Mouse (Mus musculus) myocyte (in vitro differentiated cells): ENCODE data around the gene Acsl3. TPM values are rescaled to one million over a fixed set of nuclear protein-coding genes. Genes with fewer than 3 reads are reported as not detected.

Source experiments
- H3K27me3 ChIP-seq: one replicate; pipeline ENCODE4 v1.6.1; 2011; ENCODE audit not compliant: control insufficient read depth, insufficient read depth, insufficient read length
- H3K36me3 ChIP-seq: one replicate; pipeline ENCODE4 v1.6.1; 2011; ENCODE audit not compliant: control insufficient read depth, insufficient read depth
- H3K4me2 ChIP-seq: one replicate; pipeline ENCODE4 v1.6.1; 2011; ENCODE audit warnings: low read depth, control low read depth
- H3K4me3 ChIP-seq: one replicate; pipeline ENCODE4 v1.5.1; 2011; ENCODE audit warnings: mild to moderate bottlenecking, control low read depth, moderate library complexity
- H3K79me2 ChIP-seq: one replicate; pipeline ENCODE4 v1.6.1; 2011; ENCODE audit not compliant: control insufficient read depth, insufficient read depth
- H3ac ChIP-seq: one replicate; pipeline ENCODE4 v1.6.1; 2011; ENCODE audit not compliant: control insufficient read depth, insufficient read length
- CEBPB ChIP-seq: IDR thresholded peaks from 2 replicates; pipeline ENCODE4 v1.6.1; 2011; ENCODE audit warnings: mild to moderate bottlenecking, moderate library complexity; ENCODE audit not compliant: poor library complexity, insufficient read depth, severe bottlenecking
- E2F4 ChIP-seq: IDR thresholded peaks from one replicate; pipeline ENCODE4 v1.6.1; 2011; ENCODE audit warnings: mild to moderate bottlenecking, control low read depth, moderate library complexity; ENCODE audit not compliant: insufficient read depth
- MAX ChIP-seq: IDR thresholded peaks from one replicate; pipeline ENCODE4 v1.6.1; 2011; ENCODE audit warnings: low read depth, mild to moderate bottlenecking, control low read depth
- MYOD1 ChIP-seq, 3 experiments: IDR thresholded peaks; one replicate each; pipeline ENCODE4 v1.6.1; 2011; ENCODE audit warnings: control low read depth in 2 of 3, low read depth in 2 of 3, mild to moderate bottlenecking in 2 of 3, moderate library complexity in 1 of 3; ENCODE audit not compliant: insufficient read length in 2 of 3, control insufficient read depth in 1 of 3
- MYOG ChIP-seq, 3 experiments: IDR thresholded peaks; one replicate each; pipeline ENCODE4 v1.6.1; 2011; ENCODE audit warnings: control low read depth in 2 of 3, low read depth in 2 of 3, mild to moderate bottlenecking in 2 of 3; ENCODE audit not compliant: insufficient read length in 2 of 3, control insufficient read depth in 1 of 3, insufficient read depth in 1 of 3
- POLR2A ChIP-seq: IDR thresholded peaks from one replicate; pipeline ENCODE4 v1.6.1; 2011; ENCODE audit warnings: low read depth, mild to moderate bottlenecking, control low read depth, moderate library complexity; ENCODE audit not compliant: insufficient read length
- POLR2AphosphoS2 ChIP-seq: IDR thresholded peaks from one replicate; pipeline ENCODE4 v1.6.1; 2011; ENCODE audit warnings: low read depth, control low read depth; ENCODE audit not compliant: insufficient read length
- REST ChIP-seq: IDR thresholded peaks from one replicate; pipeline ENCODE4 v1.6.1; 2011; ENCODE audit warnings: mild to moderate bottlenecking, control low read depth, moderate library complexity; ENCODE audit not compliant: insufficient read depth, insufficient read length
- SRF ChIP-seq: IDR thresholded peaks from one replicate; pipeline ENCODE4 v1.6.1; 2011; ENCODE audit warnings: low read depth; ENCODE audit not compliant: control insufficient read depth, insufficient read length
- TCF12 ChIP-seq: IDR thresholded peaks from one replicate; pipeline ENCODE4 v1.6.1; 2011; ENCODE audit warnings: mild to moderate bottlenecking, control low read depth; ENCODE audit not compliant: poor library complexity, insufficient read depth, severe bottlenecking
- TCF3 ChIP-seq: IDR thresholded peaks from one replicate; pipeline ENCODE4 v1.6.1; 2011; ENCODE audit warnings: low read depth, control low read depth; ENCODE audit not compliant: insufficient read length
- USF1 ChIP-seq: IDR thresholded peaks from one replicate; pipeline ENCODE4 v1.6.1; 2011; ENCODE audit warnings: low read depth, mild to moderate bottlenecking, control low read depth, moderate library complexity
- polyA plus RNA-seq: library from polyadenylated mRNA; unstranded; fragments of >200 nt; fragmentation: generic; extraction: Trizol; gene quantifications from one replicate; pipeline ENCODE4 v1.2.1, GENCODE M21; 2012; ENCODE audit warnings: missing spikeins

Gene Acsl3
- polyA plus RNA-seq, 1 experiment, result 106 TPM

DNA sequence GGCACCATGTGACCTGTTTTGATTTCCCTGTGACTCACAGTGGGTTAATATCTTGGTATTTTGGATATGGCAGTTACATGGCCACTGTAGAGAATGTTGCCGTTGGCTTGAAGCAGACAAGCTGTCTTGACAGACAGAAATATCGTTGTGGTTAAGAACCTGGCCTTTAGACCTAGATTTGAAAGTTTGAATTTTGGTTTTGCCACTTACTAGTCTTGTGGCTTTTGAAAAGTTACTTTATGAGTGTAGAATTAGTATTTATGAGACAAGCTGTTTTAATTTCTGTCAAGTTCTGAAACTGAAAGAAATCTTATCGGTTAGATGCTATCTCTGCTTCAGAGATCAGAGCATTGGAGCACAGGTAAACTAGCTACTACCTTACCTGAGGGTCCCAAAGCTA, 24.7 kb downstream of the Acsl3 start:
- H3K4me3 ChIP-seq, result no peak overlapping the region
- no peaks in the 10 kb centered on the region for H3K27me3 ChIP-seq
- no peak overlapping the region for H3K4me2 ChIP-seq
- peaks cover 92% of the 10 kb centered on the region for H3K79me2 ChIP-seq
- no peak overlapping the region for H3ac ChIP-seq
- H3K36me3 ChIP-seq, result peaks cover 34% of the 10 kb centered on the region
- TF ChIP-seq SRF, result no peak
- TF ChIP-seq USF1, result peak; percentile 35

DNA sequence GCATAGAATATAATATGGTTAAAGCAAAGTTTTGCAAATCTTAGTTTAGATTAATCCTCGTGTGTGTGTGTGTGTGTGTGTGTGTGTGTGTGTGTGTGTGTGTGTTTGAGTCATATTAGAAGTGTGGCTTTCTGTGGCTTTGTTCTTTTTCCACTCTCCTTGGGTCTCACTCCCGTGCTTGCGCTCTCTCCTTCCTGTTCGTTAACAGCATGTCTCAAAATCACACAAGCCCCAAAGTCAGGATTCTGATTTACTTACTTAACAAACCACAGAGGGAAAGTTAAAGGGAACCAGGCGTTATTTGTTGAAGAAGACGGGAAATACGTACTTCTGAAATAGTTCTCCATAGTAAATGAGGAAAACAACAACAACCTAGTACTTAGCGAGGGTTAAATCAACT, 26.5 kb downstream of the Acsl3 start:
- Histone ChIP-seq H3ac (no peak overlapping the region), H3K4me3 (no peak overlapping the region), H3K79me2 (peaks cover 86% of the 10 kb centered on the region)

DNA sequence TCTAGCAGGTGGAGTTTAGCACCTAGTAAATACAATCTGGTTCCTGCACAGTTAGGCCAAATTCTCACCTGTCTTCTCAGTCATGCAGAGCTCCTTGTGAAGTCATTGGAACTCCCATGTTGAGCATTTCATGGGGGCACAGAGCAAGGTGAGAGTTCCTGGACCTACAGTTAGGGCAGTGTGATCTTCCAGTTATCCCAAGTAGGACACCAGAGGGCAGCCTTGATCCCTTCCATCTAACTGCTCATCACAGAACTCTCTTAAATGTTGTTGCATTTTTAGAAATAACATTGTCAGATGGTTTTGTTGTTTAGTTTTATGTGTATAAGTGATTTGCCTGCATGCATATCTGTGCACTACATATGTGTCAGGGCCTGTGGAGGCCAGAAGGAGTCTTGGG, 29.2 kb downstream of the Acsl3 start:
- H3K4me2 ChIP-seq, result no peak overlapping the region
- H3K4me3 ChIP-seq, result no peak overlapping the region
- H3K36me3 ChIP-seq, result peaks cover 64% of the 10 kb centered on the region
- no peak for TF ChIP-seq E2F4
- no peak for TF ChIP-seq MYOG (IDR thresholded peaks at IDR 0.05; ENCODE audit: control insufficient read depth in 1 of 3, insufficient read depth in 1 of 3, insufficient read length in 2 of 3, low read depth in 2 of 3)
- TF ChIP-seq MAX, result no peak
- no peak for TF ChIP-seq REST
- no peak for TF ChIP-seq TCF3
- TF ChIP-seq CEBPB, result no peak
- no peak for TF ChIP-seq POLR2A
- no peak for TF ChIP-seq TCF12
- no peak for TF ChIP-seq MYOD1 (IDR thresholded peaks at IDR 0.05; ENCODE audit: control insufficient read depth in 1 of 3, insufficient read length in 2 of 3, low read depth in 2 of 3)
- TF ChIP-seq POLR2AphosphoS2, result no peak
- no peak for TF ChIP-seq SRF
- no peak for TF ChIP-seq USF1
- no peaks in the 10 kb centered on the region for H3K27me3 ChIP-seq
- H3K79me2 ChIP-seq, result peaks cover 63% of the 10 kb centered on the region
- H3ac ChIP-seq, result no peak overlapping the region

More for the DNA sequence above, 26.5 kb downstream of the Acsl3 start:
- Histone ChIP-seq H3K27me3 (no peaks in the 10 kb centered on the region), H3K4me2 (no peak overlapping the region), H3K36me3 (peaks cover 48% of the 10 kb centered on the region)
- TF ChIP-seq CEBPB, result no peak
- no peak for TF ChIP-seq MYOD1 (IDR thresholded peaks at IDR 0.05; ENCODE audit: control insufficient read depth in 1 of 3, insufficient read length in 2 of 3, low read depth in 2 of 3)
- TF ChIP-seq USF1, result no peak
- TF ChIP-seq POLR2AphosphoS2, result no peak
- no peak for TF ChIP-seq TCF3
- no peak for TF ChIP-seq MAX
- TF ChIP-seq POLR2A, result no peak
- TF ChIP-seq TCF12, result no peak
- TF ChIP-seq SRF, result no peak
- TF ChIP-seq MYOG (IDR thresholded peaks at IDR 0.05; ENCODE audit: control insufficient read depth in 1 of 3, insufficient read depth in 1 of 3, insufficient read length in 2 of 3, low read depth in 2 of 3), result no peak
- TF ChIP-seq E2F4, result no peak
- TF ChIP-seq REST, result no peak

DNA sequence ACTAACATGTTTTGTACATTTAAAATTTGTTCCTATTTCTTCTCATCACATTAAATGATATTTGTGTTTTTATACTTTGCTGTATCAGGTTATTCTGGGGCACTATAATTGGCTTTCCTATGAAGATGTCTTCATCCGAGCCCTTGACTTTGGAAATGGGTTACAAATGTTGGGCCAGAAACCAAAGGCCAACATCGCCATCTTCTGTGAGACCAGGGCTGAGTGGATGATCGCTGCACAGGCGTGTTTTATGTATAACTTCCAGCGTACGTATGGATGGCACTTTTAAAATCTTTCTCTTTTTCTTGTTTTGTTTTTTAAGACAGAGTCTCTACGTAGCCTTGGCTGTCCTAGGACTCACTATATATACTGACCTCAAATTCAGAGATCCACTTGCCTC, 30.5 kb downstream of the Acsl3 start:
- H3K27me3 ChIP-seq, result no peaks in the 10 kb centered on the region
- peaks cover 50% of the 10 kb centered on the region for H3K79me2 ChIP-seq
- no peak overlapping the region for H3K4me3 ChIP-seq
- no peak overlapping the region for H3ac ChIP-seq
- peaks cover 70% of the 10 kb centered on the region for H3K36me3 ChIP-seq
- no peak for TF ChIP-seq POLR2A
- no peak for TF ChIP-seq SRF
- no peak for TF ChIP-seq CEBPB
- TF ChIP-seq MYOD1 (IDR thresholded peaks at IDR 0.05; ENCODE audit: control insufficient read depth in 1 of 3, insufficient read length in 2 of 3, low read depth in 2 of 3), result no peak
- no peak for TF ChIP-seq POLR2AphosphoS2
- no peak for TF ChIP-seq MAX
- TF ChIP-seq E2F4, result no peak
- no peak for TF ChIP-seq MYOG (IDR thresholded peaks at IDR 0.05; ENCODE audit: control insufficient read depth in 1 of 3, insufficient read depth in 1 of 3, insufficient read length in 2 of 3, low read depth in 2 of 3)
- TF ChIP-seq USF1, result no peak
- no peak for TF ChIP-seq REST
- TF ChIP-seq TCF3, result no peak
- TF ChIP-seq TCF12, result no peak
- no peak overlapping the region for H3K4me2 ChIP-seq

DNA sequence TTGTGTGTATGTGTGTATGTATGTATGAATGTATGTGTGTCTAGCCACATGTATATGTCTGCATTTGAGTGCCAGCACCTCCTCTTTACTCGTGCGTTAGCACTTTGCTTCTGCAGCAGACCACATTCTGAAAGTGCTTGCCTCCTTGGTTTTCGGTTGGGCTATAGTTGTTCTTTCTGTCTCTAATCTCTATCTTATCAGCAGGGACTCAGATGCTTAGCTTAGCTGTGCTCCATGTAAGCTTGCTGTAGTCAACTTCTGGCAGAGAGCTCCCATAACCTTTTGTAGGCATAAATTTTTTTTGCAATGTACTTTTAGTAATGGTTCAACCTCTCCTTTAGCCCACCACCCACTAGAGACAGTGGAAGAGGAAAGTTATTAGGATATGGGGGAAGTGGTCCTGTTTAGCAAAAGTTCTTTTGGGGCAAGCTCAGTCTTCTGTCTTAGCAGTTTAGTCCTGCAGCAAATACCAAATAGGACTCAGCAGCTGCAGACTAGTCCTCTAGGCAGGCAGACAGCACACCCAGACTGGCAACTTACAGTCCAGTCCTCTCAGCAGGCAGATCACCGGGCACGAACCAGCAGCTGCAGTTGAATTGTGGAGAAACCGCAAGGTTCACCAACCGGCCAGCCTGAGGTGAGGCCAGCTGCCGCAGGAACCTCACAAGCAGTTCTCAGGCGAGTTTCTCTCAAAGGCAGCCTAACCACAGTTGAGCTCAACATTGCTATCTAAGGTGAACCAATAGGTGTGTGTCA, 37.1 kb downstream of the Acsl3 start:
- H3K27me3 ChIP-seq, result no peaks in the 10 kb centered on the region
- H3K4me3 ChIP-seq, result no peak overlapping the region
- TF ChIP-seq USF1 (no peak), MAX (no peak), CEBPB (no peak), MYOD1 (IDR thresholded peaks at IDR 0.05; ENCODE audit: control insufficient read depth in 1 of 3, insufficient read length in 2 of 3, low read depth in 2 of 3) (peak in 1 of 3 experiments; percentile 19), POLR2A (no peak), MYOG (IDR thresholded peaks at IDR 0.05; ENCODE audit: control insufficient read depth in 1 of 3, insufficient read depth in 1 of 3, insufficient read length in 2 of 3, low read depth in 2 of 3) (peak in 1 of 3 experiments; percentile 50), REST (no peak)
- H3K79me2 ChIP-seq, result peaks cover 3% of the 10 kb centered on the region
- peaks cover 87% of the 10 kb centered on the region for H3K36me3 ChIP-seq
- H3K4me2 ChIP-seq, result no peak overlapping the region
- H3ac ChIP-seq, result no peak overlapping the region
